Mouse (Mus musculus) megakaryocyte, embryonic 14.5 days (primary cell): Measurements from ENCODE around the gene Cdc25a. TPM values are rescaled to one million over a fixed set of nuclear protein-coding genes. Genes with fewer than 3 reads are reported as not detected.

Experiments used
- H3K27me3 ChIP-seq: replicated peaks from 2 replicates; pipeline ENCODE3; 2012; ENCODE audit warnings: inconsistent platforms
- H3K36me3 ChIP-seq: replicated peaks from 2 replicates; pipeline ENCODE3; 2012; ENCODE audit warnings: low read length, inconsistent platforms, mixed read lengths
- H3K4me1 ChIP-seq: 2 replicates; pipeline ENCODE4 v1.6.1; 2012; ENCODE audit warnings: inconsistent platforms
- H3K4me3 ChIP-seq: replicated peaks from 2 replicates; pipeline ENCODE3; 2012; ENCODE audit warnings: moderate library complexity, mild to moderate bottlenecking, inconsistent platforms
- H3K9me3 ChIP-seq: 2 replicates; pipeline ENCODE4 v1.6.1; 2012; ENCODE audit warnings: inconsistent platforms
- FLI1 ChIP-seq: IDR thresholded peaks from 2 replicates; pipeline ENCODE4 v1.6.1; 2012; ENCODE audit warnings: low read length, inconsistent platforms, mixed read lengths
- GATA1 ChIP-seq: IDR thresholded peaks from 3 replicates; pipeline ENCODE4 v1.6.1; 2012; ENCODE audit warnings: mixed read lengths, low read length, inconsistent platforms, borderline replicate concordance
- polyA plus RNA-seq: library from polyadenylated mRNA; stranded (reverse); fragments of >175 nt; gene quantifications from 2 replicates; pipeline ENCODE4 v1.2.3, GENCODE M21; 2012; ENCODE audit warnings: low replicate concordance; ENCODE audit not compliant: insufficient read depth

The Cdc25a gene
- polyA plus RNA-seq, 1 experiment: 15.0 TPM

GRCm38 (mm10) chr9:109891501-109891900 lies 16.1 kb downstream of the Cdc25a start:
- H3K9me3 ChIP-seq: no peaks in the 10 kb centered on the region
- H3K27me3 ChIP-seq: no peaks in the 10 kb centered on the region
- H3K4me1 ChIP-seq: peaks cover 11% of the 10 kb centered on the region; the same call in 1 of the 2 replicates
- TF ChIP-seq GATA1: no peak
- H3K4me3 ChIP-seq: no peak overlapping the region
- peaks cover 93% of the 10 kb centered on the region for H3K36me3 ChIP-seq

DNA sequence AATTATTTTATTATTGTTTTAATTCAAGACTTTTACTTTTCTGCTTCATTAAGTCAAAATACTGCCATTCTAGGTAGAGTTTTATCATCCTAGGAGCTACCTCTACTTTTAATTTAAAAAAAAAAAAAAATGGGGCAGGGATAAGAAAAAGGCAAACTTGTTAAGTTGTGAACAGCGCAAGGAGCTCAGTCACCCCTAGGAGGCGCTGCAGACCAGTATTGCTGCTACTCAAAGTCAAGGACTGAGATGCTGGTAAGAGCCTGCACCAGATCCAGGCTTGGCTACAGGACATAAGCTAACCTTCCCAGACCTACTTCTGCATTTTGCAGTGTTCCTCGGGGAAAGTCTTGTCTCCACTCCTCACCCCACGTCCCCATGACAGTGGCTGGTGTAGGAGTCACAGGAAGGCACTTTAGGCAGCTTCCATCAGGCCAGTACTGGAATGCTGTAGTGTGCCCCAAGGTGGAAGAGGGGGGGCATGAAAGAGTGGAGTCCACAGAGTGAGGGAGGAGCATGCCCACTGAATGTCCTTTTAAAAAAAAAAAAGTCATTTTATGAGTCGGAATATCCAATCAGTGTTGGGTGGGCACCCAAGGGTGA lies 17.4 kb downstream of the Cdc25a start:
- peaks cover 86% of the 10 kb centered on the region for H3K36me3 ChIP-seq

DNA sequence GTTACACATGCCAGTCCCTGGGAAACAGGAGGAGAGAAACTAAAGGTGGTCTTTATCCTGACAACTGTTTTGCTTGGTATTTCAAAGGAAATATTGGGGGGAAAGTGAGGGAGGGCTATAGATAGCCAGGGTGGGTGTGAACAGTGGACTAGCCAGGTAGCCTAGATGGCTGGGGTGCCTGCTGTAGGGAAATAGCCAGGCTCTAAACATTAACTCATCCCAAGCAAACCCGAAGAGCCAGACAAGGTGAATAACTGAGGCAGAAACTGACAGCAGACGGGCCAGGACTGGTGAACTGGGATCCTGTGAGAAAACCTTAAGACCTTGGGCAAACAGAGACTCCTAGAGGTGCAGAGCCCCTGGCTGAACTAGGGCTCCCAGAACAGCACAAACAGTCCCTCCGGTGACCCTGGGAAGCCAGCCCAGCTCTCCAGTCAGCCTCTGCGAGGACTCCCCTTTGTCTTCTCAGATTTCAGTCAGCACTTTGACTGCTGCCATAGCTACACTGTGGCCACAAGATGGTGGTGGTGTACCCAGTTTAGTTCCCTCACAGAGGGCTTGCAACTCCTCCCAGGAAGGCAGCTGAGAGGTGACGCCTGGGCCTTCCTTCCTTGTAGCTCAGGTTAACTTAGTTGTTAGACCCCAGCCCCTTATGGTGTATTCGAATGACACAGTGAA lies 19.2 kb downstream of the Cdc25a start:
- Histone ChIP-seq H3K4me1 (peaks cover 19% of the 10 kb centered on the region), H3K4me3 (no peak overlapping the region), H3K27me3 (no peaks in the 10 kb centered on the region), H3K36me3 (peaks cover 68% of the 10 kb centered on the region), H3K9me3 (no peaks in the 10 kb centered on the region)
- TF ChIP-seq GATA1: no peak
- no peak for TF ChIP-seq FLI1

More for the DNA sequence above, 17.4 kb downstream of the Cdc25a start:
- Histone ChIP-seq H3K4me1 (peaks cover 12% of the 10 kb centered on the region), H3K27me3 (no peaks in the 10 kb centered on the region), H3K9me3 (no peaks in the 10 kb centered on the region), H3K4me3 (no peak overlapping the region)
- no peak for TF ChIP-seq GATA1
- TF ChIP-seq FLI1: no peak

- Histone ChIP-seq H3K36me3 (peaks cover 57% of the 10 kb centered on the region), H3K4me3 (no peak overlapping the region), H3K9me3 (no peaks in the 10 kb centered on the region), H3K27me3 (peaks cover 3% of the 10 kb centered on the region), H3K4me1 (peaks cover 19% of the 10 kb centered on the region)
- no peak for TF ChIP-seq FLI1
- no peak for TF ChIP-seq GATA1
These were observed 20.2 kb downstream of the Cdc25a start for GRCm38 (mm10) chr9:109895593-109895992.

- Histone ChIP-seq H3K9me3 (no peaks in the 10 kb centered on the region), H3K27me3 (peaks cover 5% of the 10 kb centered on the region), H3K36me3 (peaks cover 48% of the 10 kb centered on the region), H3K4me1 (peaks cover 19% of the 10 kb centered on the region), H3K4me3 (no peak overlapping the region)
- TF ChIP-seq FLI1 (no peak), GATA1 (no peak)
These were observed 21.1 kb downstream of the Cdc25a start for GRCm38 (mm10) chr9:109896253-109897150.

DNA sequence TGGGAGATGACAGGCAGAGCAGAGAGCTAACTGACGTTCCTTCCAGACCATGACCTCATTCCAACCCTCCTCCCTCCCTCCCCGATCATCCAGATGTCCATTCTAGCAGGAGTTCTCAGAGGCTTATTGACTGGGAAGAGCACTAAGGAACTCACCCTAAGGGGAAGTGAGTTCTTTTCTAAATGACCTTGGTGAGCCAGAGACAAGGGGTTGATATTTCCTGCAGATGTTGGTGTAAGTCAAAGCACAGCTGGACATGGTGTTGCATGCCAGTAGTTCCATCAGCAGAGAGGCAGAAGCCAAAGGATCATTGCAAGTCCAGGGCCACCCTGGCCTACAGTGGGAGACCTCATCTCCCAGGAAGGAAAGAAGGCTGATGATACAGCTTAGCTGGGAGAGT lies 22.6 kb downstream of the Cdc25a start:
- no peak for TF ChIP-seq GATA1
- TF ChIP-seq FLI1: no peak
- peaks cover 34% of the 10 kb centered on the region for H3K36me3 ChIP-seq
- H3K4me1 ChIP-seq: peaks cover 30% of the 10 kb centered on the region
- no peaks in the 10 kb centered on the region for H3K9me3 ChIP-seq
- no peak overlapping the region for H3K4me3 ChIP-seq
- peaks cover 7% of the 10 kb centered on the region for H3K27me3 ChIP-seq

- no peak overlapping the region for H3K4me3 ChIP-seq
- TF ChIP-seq FLI1 (no peak), GATA1 (no peak)
- H3K27me3 ChIP-seq: peaks cover 10% of the 10 kb centered on the region
- peaks cover 20% of the 10 kb centered on the region for H3K36me3 ChIP-seq
- H3K4me1 ChIP-seq: peaks cover 30% of the 10 kb centered on the region
- H3K9me3 ChIP-seq: no peaks in the 10 kb centered on the region
These were observed 24.0 kb downstream of the Cdc25a start for GRCm38 (mm10) chr9:109899361-109899760.

GRCm38 (mm10) chr9:109899774-109900173 lies 24.4 kb downstream of the Cdc25a start:
- H3K4me3 ChIP-seq: no peak overlapping the region
- TF ChIP-seq FLI1 (no peak), GATA1 (no peak)

GRCm38 (mm10) chr9:109900604-109901003 lies 25.2 kb downstream of the Cdc25a start:
- Histone ChIP-seq H3K36me3 (peaks cover 10% of the 10 kb centered on the region), H3K4me3 (no peak overlapping the region), H3K27me3 (peaks cover 15% of the 10 kb centered on the region), H3K4me1 (peaks cover 24% of the 10 kb centered on the region), H3K9me3 (no peaks in the 10 kb centered on the region)
- TF ChIP-seq GATA1 (no peak), FLI1 (no peak)

More at GRCm38 (mm10) chr9:109899774-109900173, 24.4 kb downstream of the Cdc25a start:
- Histone ChIP-seq H3K4me1 (peaks cover 26% of the 10 kb centered on the region), H3K27me3 (peaks cover 10% of the 10 kb centered on the region), H3K9me3 (no peaks in the 10 kb centered on the region), H3K36me3 (peaks cover 16% of the 10 kb centered on the region)

DNA sequence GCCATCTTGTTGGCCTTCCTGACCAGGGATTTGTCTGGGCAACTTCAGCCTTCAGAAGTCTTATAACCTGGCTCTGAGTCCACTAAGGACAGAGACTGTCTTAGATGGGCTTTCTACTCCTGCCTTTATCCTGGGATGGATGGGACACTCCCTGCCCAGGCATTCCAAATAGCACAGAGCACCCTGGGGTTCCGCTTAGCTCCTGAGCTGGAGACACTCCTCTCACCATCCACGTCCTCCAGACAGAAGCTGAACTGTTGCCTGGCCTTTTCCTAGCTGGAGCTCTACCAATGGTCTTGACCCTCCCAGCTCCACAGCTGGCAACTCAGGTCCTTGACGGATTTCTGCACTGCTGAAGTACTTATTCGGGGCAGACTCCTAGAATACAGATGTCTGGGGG lies 26.9 kb downstream of the Cdc25a start:
- Histone ChIP-seq H3K9me3 (no peaks in the 10 kb centered on the region), H3K27me3 (peaks cover 15% of the 10 kb centered on the region), H3K4me1 (peaks cover 30% of the 10 kb centered on the region), H3K36me3 (no peaks in the 10 kb centered on the region), H3K4me3 (no peak overlapping the region)
- TF ChIP-seq GATA1 (no peak), FLI1 (no peak)
